Mouse (Mus musculus) Muller cell, postnatal 12 days (primary cell): ENCODE measurements around the gene Fam196a.
A peak's percentile ranks its signal among the peaks of the same experiment; 100 is the strongest.

Source experiments
- DNase-seq: peaks from one replicate; pipeline ENCODE4 v3.0.0-alpha.2; 2015; ENCODE audit errors: inconsistent ontology term

Gene Fam196a

GRCm38 (mm10) chr7:134937927-134938609, at the start of gene Fam196a:
Gene Fam196a (minus strand): TSS chr7:134938430.
- peak; percentile 83 for DNase-seq

DNA sequence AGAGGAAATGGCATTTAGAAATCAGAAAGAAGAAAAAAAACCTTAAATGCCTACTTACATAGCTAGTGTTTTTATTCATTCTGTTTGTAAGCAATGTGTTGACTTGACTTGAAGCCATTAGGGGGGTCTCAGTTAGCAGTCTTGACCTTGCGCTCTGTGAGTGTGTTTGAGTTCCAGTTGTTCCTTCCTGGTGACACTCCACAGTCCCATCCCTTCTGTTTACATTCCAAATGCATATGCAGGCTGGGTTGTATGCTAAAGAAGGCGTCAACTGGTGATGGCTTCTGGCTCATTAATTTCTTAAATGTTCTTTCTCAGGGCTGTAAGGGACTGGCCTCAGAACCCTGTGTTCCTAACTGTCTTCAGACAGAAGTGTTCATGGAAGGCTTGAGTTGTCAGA, 23.4 kb upstream of the Fam196a start:
- DNase-seq: no peak

- DNase-seq: peak; percentile 3
These were observed 22.6 kb upstream of the Fam196a start for GRCm38 (mm10) chr7:134960871-134961270.

DNA sequence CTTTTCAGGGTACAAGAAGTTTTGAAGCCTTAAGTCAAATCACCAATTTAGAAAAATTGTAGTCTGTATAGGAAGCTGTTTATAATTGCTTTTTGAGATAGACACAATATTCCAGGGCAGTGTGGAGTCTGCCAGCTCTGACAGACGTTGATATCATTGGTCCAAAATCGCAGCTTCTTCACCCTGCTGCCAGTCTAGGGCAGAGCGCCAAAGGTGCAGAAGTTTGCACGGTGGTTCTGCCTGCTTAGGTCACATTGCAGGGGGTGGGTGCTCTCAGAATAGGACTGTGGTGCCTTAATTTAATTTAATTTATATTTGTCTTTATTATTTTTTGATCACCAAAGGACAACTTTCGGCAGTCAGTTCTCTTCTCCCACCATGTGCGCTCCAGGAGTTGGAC, 20.9 kb upstream of the Fam196a start:
- no peak for DNase-seq

- no peak for DNase-seq
These were observed 7.9 kb upstream of the Fam196a start for GRCm38 (mm10) chr7:134945925-134946716.

GRCm38 (mm10) chr7:134943701-134944100, 5.5 kb upstream of the Fam196a start:
- DNase-seq: no peak

GRCm38 (mm10) chr7:134943063-134943462, 4.8 kb upstream of the Fam196a start:
- no peak for DNase-seq

DNA sequence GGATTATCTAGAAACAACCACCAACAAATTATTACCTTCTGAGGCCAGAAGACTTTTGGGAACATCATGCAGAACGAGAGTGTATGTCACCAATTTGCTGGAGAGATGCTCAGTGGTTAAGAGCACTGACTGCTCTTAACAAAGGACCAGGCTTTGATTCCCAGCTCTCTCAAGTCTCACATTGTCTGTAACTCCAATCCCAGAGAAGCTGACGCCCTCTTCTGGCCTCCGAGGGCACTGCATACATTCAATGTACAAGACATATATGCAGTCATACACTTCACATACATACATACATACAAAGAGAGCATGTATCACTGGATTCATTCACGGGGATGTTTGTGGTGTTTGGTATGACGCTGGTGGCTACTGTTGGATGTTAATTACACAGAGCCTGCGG, 3.7 kb upstream of the Fam196a start:
- no peak for DNase-seq

DNA sequence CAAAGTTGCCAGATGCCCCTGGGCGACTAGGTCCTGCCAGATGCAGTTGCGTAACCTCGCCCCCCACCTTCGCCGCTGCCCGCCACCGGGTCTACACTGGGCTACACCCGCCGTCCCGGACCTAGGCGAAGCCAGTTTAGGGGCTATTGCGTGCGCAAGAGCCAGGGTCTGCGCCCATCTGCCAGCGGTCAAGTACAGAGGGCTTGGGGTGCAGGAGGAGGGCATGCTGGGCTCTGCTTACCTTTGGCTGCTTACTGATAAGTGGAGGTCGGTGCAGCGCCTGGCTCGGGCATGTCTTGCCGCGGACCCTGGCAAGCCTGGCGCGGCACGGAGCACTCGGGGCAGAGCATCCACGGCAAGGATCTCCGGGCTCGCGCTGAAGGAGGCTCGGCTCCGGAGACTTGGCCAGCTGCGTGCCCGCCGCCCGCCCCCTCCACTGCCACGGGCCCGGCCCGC, 731 bp downstream of the Fam196a start:
- DNase-seq: peak; percentile 40

GRCm38 (mm10) chr7:134931886-134932285, 6.3 kb downstream of the Fam196a start:
- DNase-seq: no peak

DNA sequence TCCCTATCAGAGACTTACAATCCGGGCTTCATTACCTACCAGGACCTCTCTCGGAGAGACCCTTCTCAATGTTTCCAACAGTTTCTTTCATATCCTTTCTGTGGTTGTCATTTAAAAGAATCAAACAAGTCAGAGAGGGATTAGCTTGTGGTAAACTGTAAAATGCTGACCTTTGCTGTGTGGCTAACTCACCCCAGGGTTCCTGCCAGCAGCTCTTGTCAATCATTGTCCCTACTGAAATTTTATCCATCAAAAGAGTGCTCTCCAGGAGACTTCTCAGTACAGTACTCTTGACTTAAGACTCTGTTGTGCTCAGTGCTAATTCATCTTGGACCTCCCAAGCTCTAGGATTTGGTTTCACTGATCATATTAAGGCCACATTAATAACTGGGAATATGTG, 36.2 kb downstream of the Fam196a start:
- no peak for DNase-seq

DNA sequence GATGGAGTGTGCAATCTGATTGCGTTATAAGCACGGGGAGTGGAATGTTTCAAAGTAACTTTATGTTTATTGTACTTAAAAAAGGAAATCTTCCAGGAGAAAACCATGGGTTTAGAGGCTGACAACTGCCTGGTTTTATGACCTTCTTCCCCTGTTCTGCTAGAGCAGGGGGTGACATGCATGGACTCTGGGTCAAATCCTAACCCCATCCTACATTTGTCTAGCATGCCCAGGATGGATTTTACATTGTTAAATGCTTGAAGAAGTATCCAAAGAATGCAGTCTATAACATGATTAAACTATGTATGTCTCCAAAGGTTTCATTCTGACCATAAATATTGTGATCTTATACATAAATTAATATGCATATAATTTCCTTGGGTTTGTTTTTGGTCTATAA, 38.8 kb downstream of the Fam196a start:
- no peak for DNase-seq

- no peak for DNase-seq
These were observed 43.6 kb downstream of the Fam196a start for GRCm38 (mm10) chr7:134894604-134895003.

DNA sequence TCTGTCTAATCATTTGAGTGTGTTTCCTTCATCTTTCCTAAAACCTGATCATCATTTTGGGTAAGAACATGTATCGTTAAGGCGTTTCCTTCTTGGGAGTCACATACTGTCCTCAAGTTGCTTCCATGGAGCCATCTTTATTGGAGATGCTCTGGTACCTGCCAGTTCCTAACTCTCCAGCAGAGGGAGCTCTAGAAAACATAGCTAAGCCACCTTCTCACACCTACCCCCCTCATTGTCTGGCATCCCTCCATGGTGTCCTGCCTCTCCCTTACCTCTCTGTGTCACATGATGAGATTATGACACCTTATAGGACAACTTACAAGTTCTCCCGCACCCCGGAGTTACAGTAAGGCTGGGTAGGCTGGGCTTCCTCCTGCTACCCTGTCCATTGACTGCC, 45.3 kb downstream of the Fam196a start:
- DNase-seq: no peak

DNA sequence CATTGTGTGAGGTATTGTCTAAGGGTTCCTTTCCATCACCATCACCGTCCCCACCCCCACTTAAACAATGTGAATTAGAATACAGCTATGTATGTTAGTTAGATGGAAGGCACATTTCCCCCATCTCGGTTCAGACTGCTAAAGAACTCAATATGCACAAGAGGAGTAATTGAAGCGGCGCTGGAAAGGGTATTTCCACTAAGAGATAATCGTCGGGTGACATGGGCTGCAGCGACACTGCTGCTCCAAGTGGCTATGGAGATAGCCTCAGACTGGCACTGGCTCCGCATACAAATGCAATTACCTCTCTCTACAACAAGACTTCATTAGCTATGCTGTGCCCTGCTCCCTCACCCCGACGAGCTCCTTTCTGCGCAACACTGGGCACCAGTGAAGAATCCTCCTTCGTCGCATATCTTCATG, 45.8 kb downstream of the Fam196a start:
- DNase-seq: no peak

DNA sequence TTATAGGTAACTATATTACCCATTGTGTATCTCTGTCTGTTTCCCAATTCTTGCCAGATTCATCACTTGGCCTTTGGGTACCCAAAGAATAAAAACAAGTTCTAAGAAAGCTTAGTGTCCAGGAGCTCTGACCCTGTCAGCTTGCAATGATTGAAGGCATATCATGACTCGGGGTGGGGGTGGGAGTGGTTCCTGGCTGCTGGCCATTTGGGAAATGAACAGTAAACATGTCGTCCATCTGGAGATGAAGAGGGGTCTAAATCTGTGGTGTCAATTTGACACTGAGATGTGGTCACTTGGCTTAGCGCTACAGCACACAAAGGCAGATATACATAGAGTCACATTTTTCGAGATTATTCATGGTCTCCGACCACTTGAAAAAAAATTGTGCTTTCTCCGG, 54.7 kb downstream of the Fam196a start:
- DNase-seq: no peak

- DNase-seq: peak; percentile 45
These were observed 57.8 kb downstream of the Fam196a start for GRCm38 (mm10) chr7:134880431-134880830.

DNA sequence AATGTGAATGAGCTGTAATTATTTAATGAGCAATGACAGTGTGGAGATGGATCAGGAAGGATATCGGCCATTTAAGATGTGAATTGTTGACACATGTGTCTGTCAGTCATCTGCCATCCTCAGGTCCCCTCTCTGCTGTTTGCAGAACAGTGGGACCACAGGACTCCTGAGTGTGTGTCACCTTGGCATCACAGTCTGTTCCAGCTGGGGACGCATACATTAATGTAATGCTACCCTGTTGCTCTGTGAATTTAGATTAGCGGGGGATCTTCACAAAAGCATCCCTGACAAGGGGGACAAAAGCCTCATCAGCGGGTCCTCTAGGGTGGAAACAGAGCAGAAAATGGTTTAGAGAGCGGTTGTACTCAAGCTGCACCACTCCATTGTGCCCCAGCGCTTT, 59.2 kb downstream of the Fam196a start:
- DNase-seq: no peak

DNA sequence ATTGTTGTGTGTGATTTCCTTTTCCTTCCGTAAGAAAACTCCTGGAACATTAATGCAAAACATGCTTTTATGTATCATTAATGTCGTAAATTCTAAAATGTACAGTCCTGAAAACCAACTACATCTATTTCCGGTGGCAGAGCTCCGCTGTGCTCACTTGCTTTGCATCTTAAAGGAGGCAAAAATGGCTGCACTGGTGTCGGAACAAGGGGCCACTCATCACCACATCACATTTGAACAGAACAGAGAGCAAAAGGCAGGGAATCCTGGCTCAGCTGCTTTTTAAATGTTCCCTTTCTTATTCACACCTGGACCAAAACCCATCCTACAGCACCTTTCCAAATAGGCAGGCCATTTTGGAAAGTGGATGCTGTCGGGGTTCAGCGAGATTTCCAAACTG, 65.2 kb downstream of the Fam196a start:
- no peak for DNase-seq

DNA sequence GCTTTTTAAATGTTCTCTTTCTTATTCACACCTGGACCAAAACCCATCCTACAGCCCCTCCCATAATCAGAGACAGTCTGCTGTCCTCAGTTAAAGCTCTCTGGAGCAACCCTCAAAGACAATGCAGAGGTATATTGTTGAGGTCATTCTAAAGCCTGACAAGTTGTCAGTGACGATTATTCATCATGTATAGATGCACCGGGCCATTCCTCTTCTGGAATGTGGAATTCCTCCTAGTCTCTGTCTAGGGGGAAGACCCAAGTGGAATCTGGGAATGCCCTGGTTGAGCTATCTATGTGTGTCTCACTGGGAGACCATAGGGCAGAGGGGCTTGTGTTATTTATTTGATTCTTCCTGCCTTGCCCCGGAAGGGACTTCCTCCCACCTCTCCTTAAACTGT, 65.7 kb downstream of the Fam196a start:
- DNase-seq: no peak

DNA sequence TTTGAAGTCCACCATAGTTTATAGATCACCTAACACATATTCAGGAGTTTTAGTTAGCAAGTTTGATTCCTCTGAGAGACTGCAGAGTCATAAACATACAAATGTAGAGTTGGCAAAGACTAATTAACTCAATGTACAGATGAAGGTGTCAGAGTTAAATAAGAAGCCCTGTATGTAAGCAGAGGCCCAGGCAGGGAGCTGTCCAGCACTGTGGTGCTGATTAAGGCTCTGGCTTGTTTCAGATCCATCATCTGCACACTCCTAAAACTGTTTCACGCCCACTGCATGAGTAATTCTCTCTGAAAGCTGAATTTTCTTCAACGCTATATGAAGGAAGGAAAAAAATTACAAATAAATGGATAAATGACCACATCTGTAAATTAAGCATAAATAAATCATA, 74.1 kb downstream of the Fam196a start:
- DNase-seq: peak; percentile 32

DNA sequence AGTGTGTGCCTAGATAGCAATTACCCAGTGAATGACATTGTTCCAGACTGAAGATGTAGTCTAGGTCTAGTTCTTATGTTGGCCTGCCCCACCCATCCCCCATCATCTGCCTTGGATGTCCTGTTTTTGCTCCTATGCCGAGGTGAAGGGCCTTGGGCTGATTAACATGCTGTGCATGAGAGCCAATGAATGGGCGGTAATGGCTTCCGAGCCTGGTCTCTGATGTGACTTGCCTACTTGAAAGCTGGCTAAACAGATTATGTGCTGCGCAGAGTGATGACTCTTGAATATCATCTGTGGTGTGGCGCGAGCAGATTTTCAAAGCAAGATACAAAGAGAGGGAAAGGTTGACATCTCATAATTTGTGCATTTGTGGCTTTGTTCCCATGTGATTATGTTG, 76.2 kb downstream of the Fam196a start:
- DNase-seq: no peak

- no peak for DNase-seq
These were observed 95.5 kb downstream of the Fam196a start for GRCm38 (mm10) chr7:134842751-134843150.
